Mouse (Mus musculus): Measurements from ENCODE around the gene Tnpo1.

The Tnpo1 gene

GRCm38 (mm10) chr13:98924897-98925485 is 1.2 kb downstream of the Tnpo1 start:
- no peak for DNase-seq

- DNase-seq: no peak
Observed at GRCm38 (mm10) chr13:98922806-98923205, 3.4 kb downstream of the Tnpo1 start.

- no peak for DNase-seq
Observed at GRCm38 (mm10) chr13:98921276-98921675, 4.9 kb downstream of the Tnpo1 start.

DNA sequence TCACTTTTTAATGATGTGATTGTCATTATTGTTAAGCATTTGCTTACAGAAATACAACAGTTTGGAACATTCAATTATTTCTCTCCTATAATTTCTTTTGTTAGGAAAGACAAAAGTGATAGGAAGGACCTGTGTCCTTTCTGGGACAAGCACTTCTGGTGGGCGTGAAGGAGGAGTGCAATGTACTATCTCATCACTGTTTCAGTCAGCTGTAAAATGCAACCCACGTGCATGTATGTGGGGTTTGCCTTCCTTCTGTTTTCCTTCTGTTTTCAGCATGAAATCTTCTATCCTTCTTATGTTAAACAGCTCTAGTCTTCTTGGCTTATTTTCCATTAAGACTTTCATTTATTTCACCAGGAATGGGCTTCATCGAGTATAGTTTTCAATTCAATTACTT is 5.9 kb downstream of the Tnpo1 start:
- no peak for DNase-seq

- no peak for DNase-seq
Observed at GRCm38 (mm10) chr13:98919695-98920094, 6.5 kb downstream of the Tnpo1 start.

GRCm38 (mm10) chr13:98917851-98918250 is 8.3 kb downstream of the Tnpo1 start:
- DNase-seq: peak; percentile 60 to 70

DNA sequence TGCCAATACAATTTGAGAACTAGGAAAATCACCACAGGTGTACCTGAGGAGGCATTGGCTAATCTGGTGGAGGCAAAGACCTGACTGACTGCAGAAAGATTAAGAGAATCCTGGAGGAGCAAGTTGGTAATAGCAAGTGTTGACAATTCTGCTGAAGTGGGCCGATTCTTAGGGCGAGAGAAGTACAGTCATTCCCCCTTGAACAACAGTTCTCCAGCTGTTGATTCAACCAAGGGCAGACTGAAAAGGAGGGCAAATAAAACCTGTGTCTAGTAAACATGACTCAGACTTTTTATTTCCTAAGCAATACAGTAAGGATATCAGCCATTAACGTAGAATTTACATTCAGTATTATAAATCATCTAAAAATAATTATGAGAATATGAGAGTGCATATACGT is 10.6 kb downstream of the Tnpo1 start:
- DNase-seq: no peak

GRCm38 (mm10) chr13:98914844-98915212 is 11.4 kb downstream of the Tnpo1 start:
- DNase-seq: no peak

DNA sequence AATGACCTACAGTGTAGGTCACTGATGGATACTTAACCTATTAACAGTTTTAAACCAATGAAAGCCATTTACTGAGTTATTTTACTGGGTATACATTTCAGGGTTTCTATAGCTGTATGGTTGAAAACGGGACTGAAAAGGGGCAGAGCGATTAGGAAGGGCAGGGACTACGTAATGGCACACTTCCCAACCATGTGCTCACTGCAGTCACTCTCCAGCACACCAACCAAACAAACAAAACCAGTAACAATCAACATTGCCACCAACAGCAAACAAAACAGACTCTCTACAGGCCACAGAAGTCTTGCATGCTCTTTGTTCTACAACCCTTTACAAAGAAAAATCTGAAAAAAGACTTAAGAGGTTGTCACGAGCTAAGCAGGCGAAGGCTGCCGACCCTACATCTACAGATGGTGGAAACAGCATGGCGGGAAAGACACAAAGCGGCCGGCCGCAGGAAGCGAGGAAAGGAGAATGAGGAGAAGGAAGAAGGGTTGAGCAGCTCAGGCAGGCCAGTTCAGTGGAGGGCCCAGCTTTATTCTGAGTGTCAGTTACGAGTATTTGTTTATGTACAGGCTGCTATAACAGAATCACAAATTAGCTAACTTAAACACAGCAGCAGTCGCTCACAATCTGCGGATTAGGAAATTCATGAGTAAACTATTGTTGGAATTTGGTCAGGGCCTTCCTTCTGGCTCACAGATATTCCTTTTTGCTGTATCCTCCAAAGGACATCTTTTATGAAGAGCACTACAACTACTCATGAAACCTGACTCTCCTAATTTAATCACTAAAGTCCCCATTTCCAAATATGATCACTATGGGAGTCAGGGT is 12.0 kb downstream of the Tnpo1 start:
- DNase-seq: peak in 1 of 2 experiments; percentile 49

DNA sequence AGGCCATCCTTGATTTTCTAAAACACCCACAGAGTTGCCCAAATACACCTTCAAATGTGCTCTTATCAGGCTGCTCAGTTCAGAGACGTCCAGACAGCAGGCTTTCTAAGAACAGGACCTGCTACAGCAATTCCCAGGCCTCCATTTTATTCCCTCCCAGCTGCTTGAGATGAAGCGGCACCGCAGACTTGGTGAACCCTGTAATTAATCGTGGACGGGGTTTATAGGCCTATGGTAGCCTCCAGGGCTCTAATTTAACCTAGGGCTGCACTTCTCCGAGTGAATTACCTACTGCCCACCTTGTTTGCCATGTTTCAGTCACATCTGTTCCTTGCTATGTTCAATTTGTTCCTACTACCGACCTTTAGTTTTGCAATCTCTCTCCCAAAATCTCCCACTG is 13.0 kb downstream of the Tnpo1 start:
- DNase-seq: no peak

DNA sequence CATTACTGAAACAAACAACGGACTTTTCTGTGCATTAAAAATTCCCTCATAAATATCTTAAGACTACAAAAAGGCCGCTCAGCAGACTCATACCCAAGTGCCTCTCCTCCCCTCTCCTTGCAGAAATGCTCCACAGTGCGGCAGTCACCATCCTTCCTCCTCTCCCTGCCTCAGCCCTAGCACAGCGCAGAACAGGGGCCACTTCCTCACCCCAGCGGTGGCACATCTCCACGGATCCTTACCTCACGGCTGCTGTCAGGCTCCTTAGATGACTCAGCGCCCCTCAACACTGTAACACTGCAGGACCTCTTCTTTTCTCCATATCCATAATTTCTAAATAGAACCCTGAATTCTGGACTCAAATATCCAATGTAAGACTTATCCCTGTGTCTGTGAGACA is 13.6 kb downstream of the Tnpo1 start:
- no peak for DNase-seq

DNA sequence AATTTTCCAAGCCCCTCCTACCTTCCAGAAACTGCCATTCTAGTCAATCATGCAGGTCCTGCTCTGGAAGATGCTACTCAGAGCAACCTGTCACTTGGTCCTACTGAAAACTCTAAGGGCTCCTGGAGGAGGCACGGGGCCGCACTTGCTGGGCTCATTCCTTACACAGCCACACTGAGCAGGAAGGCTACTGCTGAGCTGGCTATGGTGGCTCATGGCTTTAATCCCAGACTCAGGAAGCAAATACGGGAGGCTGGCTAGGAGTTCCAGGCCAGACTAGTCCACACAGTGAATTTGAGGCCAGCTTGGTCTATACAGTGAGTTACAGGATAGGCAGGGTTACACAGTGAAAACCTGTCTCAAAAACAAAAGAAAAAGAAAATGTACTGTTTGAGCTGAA is 15.4 kb downstream of the Tnpo1 start:
- no peak for DNase-seq

- no peak for DNase-seq
Observed at GRCm38 (mm10) chr13:98904608-98905007, 21.6 kb downstream of the Tnpo1 start.

DNA sequence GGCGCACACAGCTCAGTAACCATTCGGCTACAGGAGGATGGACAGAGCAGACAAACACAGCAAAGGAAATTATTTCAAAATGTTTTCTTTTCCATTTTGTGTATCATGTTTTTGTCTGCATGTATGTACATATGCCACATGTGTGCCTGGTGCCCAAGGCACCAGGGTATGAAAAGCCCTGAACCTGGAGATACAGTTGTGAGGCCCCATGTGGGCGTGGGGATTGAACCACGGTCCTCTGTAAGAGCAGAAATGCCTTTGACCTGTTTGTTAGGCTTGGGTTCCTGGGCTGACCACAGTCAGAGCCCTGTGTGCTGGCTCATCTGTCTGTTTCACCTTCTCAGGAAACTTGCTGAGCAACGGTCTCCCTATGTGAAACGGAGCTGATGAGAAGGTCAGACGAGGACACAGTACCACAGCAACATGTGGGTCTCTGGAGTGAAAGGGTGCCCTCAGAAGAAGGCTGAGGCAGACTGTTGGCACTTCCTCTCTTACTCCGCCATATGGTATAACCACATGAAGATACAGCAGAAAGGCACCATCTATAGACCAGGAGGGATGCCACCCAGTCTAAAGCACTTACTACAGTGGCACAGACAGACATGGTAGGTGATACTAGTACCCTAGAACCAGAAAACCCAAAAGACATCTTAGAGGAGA is 23.7 kb downstream of the Tnpo1 start:
- DNase-seq: no peak

DNA sequence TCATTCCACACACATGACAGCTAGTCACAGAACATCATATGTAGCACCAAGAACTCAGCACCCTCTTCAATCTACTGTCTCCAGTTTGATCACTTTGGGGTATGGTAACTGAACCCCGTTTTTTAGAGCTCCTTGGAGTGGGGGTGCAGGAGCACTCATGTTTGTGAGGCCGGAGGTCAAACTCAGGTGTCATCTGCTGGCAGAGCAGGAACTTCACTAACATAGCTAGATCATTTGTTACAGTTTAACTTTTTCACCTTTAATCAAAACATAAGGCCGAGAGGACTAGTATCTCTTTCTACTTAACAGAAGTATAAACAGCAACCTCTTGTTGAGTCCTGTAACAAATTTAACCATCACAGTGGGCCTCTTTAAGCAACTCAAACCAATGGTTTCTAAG is 26.6 kb downstream of the Tnpo1 start:
- DNase-seq: peak; percentile 47 to 48

DNA sequence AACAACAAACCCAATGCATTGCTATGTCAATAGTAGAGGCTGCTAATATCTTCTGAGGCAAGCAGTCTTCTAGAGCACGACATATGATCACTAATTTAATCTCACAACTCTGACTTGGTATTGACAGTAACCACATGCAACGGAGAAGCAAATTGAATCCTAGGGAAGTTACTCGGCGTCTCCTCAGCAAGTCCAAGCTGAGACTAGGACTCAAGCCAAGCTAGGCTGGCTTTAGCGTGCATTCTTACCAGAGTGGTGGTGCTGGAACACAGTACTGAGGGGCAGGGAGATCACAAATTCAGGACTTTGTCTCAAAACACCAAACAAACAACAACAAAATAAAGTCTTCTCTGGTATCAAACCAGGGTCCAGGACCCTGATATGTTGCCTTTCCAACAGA is 28.6 kb downstream of the Tnpo1 start:
- DNase-seq: peak; percentile 39 to 48

DNA sequence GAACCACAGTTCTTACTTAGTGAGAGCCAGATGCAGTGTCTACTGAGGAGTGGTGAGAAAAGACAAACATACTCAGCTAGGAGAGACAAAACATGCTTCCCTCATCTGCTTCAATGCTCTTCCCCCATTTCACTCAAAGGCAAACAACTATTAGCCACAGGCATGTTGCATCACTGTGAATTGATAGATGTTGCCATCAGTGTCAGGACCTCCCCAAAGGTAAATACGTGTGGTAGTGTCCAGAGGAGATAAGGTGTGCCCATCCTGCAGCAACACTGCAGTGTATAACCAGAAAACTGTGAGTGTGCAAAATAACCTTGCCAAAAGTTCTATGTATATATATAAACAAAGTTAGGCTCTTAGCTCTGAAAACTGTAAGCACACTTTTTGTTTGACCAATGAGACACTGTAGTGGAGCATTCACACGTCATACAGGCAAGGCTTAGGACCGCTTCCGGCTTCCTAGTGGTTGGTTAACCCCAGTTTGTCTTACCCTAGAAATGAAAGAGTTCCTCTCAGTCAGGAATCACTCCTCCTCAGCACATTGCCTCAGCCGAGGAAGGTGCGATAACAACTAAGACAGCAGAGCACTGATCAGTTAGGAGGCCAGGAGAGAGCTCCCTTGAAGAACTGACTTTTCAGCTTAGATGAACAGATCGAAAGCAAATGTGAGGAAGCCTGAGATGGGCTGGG is 29.6 kb downstream of the Tnpo1 start:
- no peak for DNase-seq

DNA sequence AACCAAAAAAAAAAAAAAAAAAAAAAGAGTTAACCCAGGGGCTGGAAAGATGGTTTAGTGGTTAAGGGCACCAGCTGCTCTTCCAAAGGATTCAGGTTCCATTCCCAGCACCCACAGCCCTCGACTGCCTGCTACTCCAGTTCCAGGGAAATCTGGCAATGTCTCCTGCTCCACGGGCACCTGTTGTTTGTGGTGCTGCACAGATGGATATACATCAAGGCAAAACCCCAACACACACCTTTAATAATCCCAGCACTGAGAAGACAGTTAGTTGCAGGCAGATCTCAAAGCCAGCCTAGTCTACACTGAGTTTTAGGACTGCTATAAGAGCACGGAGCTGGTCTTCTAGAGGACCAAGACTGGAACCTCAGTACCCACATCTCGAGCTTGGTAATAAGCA is 30.2 kb downstream of the Tnpo1 start:
- DNase-seq: no peak

GRCm38 (mm10) chr13:98894900-98895299 is 31.3 kb downstream of the Tnpo1 start:
- no peak for DNase-seq

DNA sequence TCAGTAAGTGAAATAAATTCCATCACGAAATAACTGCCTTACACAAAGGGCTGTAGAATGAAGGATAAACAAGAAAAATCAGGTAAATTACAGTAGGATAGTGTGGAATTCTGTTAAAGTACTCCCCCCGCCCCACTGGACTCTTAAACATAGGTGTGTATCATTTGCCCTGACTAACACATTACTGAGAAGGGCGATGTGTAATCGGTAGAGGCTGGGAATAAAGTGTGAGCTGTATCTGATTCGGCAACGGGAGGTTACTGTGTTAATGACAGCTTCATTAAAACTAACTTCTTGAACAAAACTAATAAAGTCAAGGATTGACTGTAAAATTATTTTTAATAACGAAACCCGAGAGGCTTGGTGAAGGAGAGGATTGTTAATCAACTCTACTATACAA is 34.7 kb downstream of the Tnpo1 start:
- no peak for DNase-seq

- DNase-seq: peak; percentile 88 to 91
Observed at GRCm38 (mm10) chr13:98890871-98891219, 35.3 kb downstream of the Tnpo1 start.

- DNase-seq: peak; percentile 56 to 81
Observed at GRCm38 (mm10) chr13:98890137-98890870, 35.9 kb downstream of the Tnpo1 start.

GRCm38 (mm10) chr13:98889211-98889610 is 37.0 kb downstream of the Tnpo1 start:
- peak in 1 of 2 experiments; percentile 33 for DNase-seq
